Mouse (Mus musculus) cerebellum, postnatal 36 days (tissue): ENCODE measurements around the gene Arhgap27.
"Not testable (repeated sequence)": the region's sequence is repeated elsewhere in the genome, so short reads cannot be mapped to it uniquely, and the experiment has no call there.

Experiments
- DNase-seq, 2 experiments: peaks; one replicate each; pipeline ENCODE4 v3.0.0; 2021 to 2022; ENCODE audit warnings: mixed read lengths in 2 of 2

Arhgap27 gene

DNA sequence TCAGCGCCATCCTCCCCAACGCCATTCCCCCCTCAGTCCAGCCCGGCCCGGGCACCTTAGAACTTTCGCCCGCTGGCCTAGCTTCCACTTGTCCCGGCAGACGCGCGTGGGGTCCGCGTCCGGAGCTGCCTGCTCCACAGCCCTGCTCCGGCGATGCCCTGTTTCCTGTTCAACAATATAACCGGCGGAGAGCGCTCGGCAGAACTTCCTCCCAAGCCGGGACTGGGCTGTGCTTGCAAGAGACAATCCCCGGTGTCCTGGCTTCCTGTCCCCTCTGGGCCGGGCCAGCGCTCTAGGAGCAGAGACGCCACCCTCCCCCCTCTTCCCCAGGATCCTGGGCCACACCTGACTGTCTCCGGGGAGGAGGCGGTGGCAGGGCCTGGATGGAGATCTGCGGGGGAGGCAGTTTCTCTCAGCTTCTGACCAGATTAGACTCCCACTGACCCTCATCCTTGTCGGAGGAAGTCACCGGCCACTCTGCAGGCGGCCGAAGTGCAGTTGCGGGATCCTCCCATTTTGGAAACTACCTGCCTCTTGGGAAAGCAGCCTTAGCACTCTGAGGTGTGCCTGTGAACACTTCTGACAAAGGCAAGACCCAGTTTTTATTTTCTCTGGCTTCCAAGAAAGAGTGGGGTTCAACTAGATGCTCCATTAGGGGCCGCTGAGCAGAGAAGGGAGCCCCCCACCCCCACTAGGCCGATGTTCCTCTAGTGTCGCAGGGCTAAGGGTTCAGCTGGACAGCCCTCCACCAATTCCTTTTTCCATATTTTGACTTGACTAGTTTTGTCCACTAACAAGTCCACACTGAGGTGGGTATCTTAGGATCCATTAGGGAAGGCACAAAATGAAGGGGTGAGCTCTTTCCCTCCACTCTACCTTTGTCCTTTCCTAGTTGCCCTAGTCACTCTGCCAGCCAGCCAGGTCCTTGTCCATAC lies at the start of gene Arhgap27:
Gene Arhgap27 (minus strand): TSS at position 479 of the 935 bp plus-strand sequence.
- DNase-seq = peak; percentile 24 to 31

DNA sequence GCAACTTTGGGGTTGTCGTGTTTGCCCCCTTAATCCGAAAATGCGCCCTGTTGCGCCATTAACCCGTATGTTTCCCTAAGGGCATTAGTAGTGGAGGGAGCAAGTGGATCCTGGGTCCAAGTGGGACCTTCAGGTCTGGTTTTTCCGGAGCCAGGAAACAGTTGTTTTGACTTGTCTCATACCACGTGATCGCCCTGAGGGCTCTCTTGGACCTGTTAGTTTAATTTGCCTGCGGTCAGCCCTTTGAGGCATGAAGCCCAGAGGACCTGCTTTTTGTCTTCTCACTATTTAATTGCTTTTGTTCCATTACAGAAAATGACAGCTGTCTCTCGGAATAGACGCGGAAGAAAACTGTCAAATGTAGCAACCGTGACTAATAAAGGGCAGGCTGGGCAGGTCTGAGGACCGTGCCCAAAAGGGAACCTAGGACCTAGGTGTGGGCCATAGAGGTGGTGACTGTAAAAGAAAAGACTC lies 49.5 kb upstream of the Arhgap27 start:
- DNase-seq = no peak

DNA sequence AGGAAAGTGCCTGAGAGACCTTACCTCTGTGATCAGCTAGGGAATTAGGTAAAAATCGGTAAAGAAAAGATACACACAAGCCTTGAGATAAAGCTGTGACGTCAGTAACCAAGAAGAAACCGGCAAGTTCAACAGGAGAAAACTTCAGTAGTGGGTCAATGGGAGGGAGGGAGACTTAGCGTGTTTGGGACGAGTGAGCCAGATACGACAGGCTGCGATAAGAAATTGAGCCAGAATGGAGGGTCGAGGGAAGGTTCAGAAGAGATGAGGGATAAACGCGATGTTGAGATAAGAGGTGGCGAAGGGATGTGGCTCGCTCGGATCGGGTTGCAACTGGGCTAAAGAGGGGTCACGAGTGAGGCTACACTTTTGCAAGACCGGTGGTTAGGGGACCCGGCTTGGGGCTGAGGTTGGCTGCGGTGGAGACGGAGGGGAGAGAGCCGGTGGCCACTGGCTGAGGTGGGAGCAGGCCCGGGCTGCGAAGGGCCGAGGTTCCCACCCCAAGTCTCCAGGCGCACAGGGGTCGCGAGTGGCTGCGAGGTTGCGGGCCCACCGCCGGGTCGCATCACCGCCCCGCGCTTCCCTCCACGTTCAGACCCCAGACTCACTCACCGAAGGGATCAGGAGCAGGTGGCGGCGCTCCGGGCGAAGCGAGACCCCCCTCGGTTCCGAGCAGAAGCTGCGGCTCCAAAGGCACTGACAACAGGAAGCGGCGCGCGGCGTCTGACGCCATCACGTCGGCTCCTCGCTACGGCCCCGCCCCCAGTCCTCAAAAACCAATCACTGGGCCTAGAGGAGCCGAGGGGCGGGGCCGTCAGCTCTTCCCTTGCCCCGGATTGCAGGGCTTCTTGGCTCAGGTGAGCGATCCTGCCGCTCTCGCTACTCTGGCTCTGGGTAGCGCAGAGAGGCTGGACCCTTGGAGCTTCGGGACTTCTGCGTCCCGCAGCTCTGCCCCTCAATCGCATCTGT lies 48.8 kb upstream of the Arhgap27 start, which contains the start of gene Plekhm1:
Gene Plekhm1 (minus strand): TSS at position 707 of the 969 bp plus-strand sequence.
- DNase-seq = peak; percentile 95 to 97

DNA sequence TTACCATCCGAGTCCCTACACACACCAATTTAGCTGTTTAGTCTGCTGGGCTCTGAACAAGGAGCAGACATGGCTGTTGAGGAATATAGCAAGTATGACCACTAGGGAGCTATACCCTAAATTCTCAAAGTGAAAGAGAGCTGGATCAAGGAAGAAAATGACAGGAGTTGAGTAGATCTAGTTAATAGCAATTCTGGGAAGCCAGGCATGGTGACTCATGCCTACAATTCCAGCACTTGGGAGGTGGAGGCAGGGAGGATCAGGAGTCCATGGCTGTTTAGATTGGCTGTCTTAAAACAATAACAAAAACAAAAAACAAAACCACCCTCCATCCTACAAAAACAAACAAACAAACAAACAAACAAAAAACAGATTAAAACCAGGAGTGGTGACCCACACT lies 47.8 kb upstream of the Arhgap27 start:
- DNase-seq = no peak

DNA sequence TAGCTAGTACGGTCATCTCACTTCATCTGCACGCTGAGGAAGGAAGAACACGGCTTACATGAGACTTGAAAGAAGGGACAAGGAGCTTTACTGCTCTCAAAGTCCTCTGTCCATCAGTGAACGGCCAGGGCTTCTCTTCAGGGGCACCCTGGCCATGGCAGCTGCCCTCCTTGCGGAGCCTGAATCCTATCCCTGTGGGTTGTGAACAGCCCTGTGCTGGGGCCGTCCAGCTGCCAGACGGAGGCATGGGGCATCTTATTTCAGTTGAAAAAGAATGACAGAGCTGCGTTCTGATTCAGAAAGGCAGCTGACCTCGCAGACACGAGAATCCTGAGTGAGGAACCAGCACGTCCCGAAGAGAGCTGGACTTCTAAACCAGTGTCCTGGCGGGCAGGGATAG lies 45.4 kb upstream of the Arhgap27 start:
- no peak for DNase-seq

DNA sequence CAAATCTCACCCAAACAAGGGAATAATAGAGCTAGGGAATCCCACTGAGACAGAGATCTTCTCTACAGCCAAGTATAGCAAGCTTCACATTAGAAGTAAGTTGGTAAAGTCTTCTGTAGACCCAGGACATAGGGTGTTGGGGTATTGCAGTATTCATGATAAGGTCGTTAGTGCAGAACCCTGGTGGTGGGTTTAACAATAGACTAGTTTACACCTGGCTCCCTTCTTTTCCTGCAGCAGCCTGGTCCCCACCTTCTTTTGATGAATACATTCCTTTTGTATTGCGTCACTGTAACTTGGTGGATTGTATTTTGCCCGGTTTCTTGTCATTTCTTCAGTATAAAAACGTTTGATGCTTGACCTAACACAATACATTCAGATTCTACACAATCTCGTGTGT lies 43.6 kb upstream of the Arhgap27 start:
- not testable (repeated sequence) for DNase-seq

DNA sequence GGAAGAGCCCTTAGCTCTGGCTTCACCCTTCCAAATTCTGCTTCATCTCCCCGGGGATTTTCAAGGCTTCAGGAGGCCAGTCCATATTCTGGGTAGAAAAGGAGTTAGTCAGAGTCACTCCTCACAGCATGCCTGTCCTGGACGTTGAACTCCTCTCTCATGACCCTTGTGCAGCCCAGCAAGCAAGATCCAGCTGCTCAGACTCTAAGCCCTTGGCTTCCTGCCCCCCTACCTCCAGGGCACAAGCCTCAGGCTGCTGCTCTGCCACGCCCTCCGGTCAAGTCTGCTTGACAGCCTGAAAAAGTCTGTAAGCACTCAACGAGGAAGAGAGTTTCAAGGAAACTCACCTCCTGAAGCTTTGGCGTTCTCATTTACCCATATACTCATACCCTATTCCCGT lies 43.1 kb upstream of the Arhgap27 start:
- no peak for DNase-seq

DNA sequence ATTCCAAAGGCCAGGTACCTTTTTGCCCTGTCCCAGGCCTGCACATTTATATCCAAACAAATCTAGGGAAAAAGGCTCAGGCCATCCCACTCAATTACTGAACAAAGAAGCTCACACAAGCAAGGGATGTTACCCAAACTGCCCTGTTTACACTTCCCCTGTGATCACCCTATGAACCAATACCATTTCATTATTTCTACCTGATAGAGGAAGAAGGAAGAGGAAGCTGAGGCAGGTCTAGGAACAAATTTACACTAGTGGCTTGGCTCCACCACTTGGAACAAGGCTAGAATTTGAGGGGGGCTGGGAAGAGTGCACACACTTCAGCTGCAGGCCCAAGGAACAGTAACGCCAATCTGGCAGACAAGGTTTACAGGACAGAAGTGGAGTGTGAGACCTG lies 42.3 kb upstream of the Arhgap27 start:
- DNase-seq = no peak

DNA sequence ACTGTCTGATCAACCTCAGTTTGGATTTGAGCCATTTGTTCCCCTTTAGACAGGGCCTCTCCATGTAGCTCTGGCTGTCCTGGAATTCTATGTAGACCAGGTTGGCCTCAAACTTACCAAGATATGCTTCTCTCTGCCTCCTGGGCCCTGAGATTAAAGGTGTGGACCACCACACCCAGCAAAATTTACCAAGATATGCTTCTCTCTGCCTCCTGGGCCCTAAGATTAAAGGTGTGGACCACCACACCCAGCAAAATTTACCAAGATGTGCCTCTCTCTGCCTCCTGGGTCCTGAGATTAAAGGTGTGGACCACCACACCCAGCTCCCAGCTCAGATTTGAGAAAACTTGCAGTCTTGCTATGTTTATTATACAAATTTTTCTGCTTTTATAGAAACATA lies 41.1 kb upstream of the Arhgap27 start:
- DNase-seq = no peak

DNA sequence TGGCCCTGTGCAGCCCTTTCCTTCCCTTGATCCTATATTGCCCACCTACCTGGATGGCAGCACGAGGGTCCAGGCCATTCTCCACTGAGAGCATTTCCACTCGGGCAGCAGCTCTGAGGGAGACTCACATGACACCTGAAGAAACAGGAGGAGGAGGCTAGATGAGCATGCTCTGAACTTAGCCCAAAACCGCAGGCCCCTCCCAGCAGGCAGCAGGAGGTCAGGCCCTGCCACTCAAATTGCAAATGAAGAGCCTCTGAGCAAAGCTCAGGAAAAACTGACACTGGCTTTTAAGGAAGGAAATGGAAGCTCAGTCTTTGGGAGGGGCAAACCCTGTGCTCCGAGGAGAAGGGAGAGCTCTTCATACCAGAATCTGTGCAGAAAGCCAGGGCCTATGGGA lies 40.3 kb upstream of the Arhgap27 start:
- DNase-seq = no peak

DNA sequence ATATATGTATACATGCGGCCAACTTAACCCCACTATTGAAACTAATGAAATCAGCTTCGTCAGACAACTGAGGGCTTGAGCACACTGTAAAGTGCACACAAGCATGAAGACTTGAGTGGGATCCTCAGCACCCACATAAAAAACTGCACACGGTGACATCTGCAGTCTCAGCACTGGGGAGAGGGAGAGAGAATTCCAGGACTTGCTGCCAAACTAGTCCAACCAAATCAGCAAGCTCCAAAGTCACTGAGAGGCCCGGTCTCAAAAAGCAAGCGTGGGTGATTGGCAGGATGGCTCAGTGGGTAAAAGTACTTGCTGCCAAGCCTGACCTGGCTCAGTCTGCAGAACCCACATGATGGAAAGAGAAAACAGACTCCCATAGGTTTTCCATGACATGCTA lies 39.2 kb upstream of the Arhgap27 start:
- DNase-seq = no peak

DNA sequence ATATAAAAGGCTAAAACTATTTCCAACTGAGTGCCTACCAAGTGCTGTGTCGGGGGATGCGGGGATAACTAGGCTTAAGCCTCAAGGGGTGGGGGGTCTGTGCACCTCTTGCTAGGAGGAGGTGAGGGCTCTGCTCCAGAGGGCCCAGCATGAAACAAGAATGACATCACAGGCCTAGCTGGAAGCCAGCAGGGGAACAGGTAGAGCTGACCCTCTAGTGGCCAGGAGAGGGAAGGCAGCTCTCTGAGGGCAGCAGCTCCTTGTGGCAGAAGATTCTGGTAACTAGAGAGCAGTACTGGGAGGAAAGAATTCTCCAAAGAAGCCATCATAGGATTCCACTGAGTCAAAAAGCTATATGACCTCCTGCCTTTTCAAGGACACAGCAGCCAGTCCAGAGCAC lies 38.7 kb upstream of the Arhgap27 start:
- peak; percentile 51 to 52 for DNase-seq

DNA sequence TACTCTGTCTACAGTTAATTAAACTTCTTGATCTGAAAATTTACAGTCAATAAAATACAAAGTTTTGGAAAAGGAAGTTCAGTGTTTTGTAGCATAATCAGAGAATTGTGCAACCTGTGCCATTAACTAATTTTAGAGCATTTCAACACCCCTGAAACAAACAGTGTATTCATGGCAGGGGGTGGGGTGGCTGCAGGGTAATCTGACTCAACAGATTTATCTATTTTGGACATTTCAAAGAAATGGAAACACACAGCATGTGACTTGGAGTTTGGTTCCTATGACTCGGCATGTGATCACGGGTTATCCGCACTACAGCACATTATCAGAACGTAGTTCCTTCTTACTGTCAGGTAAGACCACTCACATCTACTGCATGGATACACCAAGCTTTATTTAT lies 36.5 kb upstream of the Arhgap27 start:
- no peak for DNase-seq

DNA sequence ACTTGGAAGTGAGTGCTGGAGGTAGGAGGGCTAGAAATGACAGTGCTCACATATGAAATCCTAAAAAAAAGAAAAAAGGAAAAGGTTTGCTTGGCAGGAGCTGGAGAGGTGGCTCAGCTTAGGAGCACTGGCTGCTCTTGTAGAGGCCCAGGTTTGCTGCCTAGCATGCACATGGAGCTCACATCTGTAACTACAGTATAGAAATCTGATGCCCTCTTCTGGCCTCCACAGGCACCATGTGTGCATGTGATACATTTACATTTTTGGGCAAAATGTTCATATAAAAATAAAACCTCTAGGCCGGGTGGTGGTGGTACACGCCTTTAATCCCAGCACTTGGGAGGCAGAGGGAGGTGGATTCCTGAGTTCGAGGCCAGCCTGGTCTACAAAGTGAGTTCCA lies 35.6 kb upstream of the Arhgap27 start:
- no peak for DNase-seq

DNA sequence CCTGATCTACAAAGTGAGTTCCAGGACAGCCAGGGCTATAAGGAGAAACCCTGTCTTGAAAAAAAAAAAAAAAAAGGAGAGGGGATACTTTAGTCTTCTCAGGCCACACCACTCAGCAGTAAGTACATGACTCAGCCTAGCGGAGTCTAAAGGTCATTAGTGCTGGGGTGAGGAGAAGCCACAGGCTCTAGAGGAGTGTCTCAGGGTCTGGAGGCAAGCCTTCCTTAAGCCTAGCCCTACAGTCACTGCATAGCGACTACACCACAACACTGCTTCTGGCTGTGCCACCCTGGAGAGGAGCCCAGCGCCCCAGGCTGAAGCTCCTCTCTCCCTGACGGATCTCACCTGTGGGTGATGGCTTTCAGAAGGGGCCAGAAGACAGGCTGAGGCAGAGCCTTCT lies 33.2 kb upstream of the Arhgap27 start:
- DNase-seq = no peak

DNA sequence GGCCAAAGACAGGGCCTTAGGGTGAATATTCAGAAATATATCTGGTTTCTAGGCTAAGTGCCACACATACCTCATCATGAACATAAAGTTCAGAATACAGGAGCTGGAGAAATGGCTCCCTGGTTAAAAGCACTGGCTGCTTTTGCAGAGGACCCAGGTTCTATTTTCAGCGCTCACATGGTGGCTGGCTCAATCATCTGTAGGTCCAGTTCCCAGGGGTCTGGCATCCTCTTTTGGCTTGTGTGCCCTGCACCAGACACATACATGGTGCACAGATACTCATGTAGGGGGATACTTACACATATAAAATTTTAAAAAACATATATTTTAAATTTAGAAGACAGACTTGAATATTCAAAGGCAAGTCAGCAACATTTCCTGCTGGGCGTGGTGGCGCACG lies 32.7 kb upstream of the Arhgap27 start:
- no peak for DNase-seq

DNA sequence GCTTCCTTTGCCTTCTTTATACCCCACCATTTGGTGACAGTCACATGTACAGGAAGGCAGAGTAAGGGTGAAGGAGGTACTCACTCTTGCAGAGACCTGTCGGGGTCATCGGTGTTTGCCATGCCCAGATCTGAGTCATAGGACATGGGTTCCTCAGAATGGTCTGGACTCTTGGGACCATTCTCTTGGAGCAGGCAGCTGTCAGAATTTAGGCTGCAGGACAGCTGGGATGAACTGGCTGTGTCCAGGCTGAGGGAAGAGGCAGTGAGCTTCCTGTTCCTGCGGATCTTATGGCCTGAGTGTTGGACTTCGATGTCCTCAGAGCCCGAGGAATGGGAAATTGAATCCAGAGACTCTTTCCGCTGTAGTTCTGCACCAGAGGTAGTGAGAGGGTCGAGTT lies 31.1 kb upstream of the Arhgap27 start:
- DNase-seq = no peak

DNA sequence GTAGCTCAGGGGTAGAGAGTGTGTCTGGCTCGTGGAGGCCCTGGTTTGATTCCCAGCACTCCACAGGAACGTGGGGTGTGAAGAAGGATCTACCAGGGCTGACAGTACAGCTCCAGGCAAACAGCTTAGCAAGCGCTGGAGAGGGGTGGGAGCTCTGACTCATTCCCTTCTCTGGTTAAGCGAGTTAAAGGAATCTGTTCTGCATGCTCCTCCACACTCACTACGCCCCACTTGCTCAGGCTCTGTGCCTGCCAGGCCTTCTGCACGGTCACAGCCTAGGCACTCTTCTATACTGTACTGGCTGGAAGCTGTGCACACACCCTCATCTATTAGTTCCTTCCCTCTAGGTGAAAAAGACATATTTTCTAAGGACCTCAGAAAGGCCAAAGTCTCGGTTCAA lies 30.5 kb upstream of the Arhgap27 start:
- no peak for DNase-seq

DNA sequence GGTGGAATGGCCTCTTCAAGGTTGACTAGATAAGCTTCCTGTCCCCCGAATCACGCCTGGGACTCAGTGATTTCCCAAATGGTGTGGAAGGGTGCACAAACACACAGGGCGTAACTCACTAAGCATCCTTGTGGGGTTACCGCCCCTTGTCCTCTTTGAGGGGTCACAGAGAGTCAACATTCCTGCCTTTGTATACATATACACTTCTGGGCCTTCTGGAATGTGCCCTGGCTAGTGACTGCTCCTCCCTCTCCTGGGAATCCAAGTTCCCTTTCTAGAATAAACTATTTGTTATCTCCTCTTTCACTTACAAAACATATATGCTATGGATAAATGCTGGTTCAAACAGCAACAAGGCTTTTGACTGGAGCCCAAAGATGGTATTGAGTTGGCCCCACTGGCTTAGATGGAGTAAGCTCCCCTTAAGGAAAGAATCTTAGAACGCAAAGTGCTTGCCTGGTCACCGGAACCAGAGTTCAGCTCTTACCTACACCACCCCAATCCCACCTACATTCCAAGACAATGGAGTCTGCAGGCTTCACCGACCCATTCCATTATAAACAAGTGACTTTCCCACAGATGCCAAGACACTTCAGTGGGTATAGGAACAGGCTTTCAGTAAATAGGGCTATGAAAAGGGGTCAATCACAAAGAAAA lies 24.5 kb upstream of the Arhgap27 start:
- DNase-seq = no peak

DNA sequence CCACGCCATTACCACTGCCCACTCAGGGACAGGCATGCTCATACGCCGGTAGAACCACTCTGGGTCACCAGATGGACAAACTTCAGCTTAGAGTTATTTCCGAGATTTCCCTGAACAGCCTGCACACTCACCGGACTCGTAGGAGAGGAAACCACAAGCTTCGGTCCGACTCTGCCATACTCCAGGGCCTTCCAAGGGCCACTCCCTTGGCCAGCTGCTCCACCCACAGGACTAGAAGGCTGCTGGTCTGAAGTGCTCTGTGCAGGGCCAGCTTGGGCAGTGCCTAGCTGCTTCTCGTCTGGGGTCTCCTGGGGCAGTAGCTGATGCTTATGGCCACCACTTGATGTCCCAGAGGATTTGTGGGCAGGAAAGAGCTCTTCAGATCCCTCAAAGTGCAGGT lies 23.3 kb upstream of the Arhgap27 start:
- no peak for DNase-seq

DNA sequence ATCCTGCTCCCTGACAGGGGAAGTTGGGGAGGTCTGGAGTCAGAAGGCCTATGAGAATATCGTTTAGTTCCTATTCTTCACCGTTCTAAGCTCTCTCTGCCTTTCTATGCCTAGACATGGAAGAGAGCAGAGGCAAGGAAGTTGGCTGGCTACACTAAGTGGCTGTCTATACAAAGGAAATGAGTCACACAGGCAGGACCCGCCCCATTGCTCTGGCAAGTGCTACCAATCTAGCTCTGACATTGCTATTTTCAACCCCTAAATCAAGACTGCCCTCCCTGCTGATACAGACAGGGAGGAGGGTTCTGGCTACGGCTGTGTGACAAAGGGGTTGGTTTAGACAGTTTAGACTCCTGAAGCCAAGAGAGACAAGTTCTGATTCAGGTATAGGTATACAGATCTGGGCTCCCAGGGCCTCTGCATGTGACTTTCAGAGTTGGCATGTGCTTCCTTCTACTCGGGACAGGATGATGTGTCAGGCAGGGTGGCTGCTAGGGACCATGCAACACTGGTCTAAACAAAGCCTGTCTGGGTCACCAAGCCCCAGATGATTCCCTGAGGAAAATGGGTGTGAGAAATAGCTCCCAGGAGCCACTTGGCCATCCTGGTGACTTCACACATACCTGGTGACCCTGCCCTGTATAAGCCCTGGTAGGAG lies 18.6 kb upstream of the Arhgap27 start:
- no peak for DNase-seq

DNA sequence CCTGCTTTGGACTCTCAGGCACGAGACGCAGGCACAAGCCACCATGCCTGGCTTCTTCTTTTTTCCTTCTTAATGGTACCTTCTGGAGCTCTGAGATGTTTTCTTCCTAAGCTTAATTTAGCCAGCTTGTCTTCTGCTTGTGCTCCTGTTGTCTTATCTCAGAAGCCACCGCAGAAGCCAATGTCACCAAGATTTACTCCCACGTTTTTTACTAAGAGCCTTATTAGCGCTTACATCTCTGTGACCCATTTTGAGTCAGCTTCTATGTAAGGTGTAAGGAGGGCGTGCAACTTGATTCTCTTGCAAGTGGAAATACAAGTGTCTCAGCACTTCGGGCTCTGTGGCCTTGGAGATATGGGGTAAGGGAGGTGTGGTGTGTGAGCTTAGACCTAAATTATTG lies 18.0 kb upstream of the Arhgap27 start:
- DNase-seq = no peak
